Mouse (Mus musculus) adrenal gland, postnatal 0 days (tissue): ENCODE measurements around the gene Maf. TPM values are rescaled to one million over a fixed set of nuclear protein-coding genes. Genes with fewer than 3 reads are reported as not detected.

Experiments used
- polyA plus RNA-seq: library from polyadenylated mRNA; unstranded; fragments of >200 nt; fragmentation: Nextera tagmentation; extraction: Ambion mirVana; gene quantifications from 2 replicates; pipeline ENCODE4 v1.2.1, GENCODE M21; 2015

Gene Maf
- polyA plus RNA-seq = 10.2 and 11.0 TPM in 2 replicates

GRCm38 (mm10) chr8:115707731-115708590 lies at the start of gene Maf:
Maf (minus strand) TSS chr8:115707794.

